Mouse (Mus musculus) forelimb bud, embryonic 11.5 days (tissue): ENCODE measurements around the gene Zfp775.

Source experiments
- DNase-seq: peaks from one replicate; pipeline ENCODE4 v3.0.0-alpha.2; 2012; ENCODE audit warnings: low read depth, low spot score

Zfp775 gene

DNA sequence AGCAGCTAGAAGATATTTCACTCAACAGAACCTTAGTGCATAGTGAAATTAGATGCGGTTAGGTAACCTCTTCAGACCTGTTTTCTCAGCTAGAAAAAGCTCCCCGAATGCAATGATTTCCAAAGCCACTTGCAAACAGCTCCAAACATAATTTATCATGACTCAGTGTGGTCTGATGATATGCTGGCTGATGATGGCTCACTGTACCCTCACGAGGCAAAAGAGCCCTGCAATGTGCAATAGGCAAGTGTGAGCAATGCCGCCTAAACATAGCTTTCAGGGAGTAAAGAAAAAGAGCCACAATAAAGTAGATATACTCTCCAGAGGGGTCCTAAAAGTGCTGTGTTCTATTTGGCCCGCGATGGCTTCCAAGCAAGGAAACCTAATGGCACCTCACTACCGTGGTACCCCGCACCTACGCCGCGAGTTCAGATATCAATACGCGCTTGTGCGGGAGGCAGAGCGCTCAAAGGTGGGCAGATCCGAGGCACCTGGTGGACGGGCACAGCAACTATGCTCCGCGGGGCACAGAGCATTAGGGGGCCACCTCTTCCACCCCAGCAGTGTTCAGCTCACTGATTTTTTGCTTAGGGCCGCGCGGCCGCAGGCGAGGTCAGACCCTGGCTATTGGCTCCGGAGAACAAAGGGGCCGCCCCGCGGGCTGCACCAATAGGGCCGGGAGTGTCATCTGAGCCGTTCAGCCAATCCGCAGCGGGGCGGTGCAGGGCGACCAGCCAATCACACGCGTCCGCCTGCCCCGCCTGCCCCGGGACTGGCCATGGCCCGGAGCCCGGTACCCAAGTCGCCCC lies at the start of gene Zfp775:
Zfp775 (plus strand) TSS at position 793 of the 809 bp plus-strand sequence.
- peak; percentile 93 for DNase-seq

DNA sequence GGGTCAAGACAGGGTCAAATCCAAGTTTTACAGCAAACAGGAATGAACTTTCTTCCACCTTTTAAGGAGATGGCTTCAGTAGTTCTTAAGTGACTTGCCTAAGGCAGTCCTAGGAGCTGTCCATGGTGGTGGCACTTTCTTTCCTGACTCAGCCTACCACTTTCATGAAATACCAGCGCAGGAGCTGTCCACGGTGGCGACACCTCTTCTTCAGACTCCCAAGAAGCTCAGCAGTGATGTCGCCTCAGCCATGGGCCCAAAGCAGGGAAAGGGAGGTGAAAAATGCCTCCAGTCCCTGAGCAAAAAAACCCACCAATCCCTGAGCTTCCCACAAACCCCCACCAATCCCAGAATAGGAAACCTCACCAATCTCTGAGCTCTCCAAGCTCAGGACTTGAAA lies 48.9 kb upstream of the Zfp775 start:
- no peak for DNase-seq

DNA sequence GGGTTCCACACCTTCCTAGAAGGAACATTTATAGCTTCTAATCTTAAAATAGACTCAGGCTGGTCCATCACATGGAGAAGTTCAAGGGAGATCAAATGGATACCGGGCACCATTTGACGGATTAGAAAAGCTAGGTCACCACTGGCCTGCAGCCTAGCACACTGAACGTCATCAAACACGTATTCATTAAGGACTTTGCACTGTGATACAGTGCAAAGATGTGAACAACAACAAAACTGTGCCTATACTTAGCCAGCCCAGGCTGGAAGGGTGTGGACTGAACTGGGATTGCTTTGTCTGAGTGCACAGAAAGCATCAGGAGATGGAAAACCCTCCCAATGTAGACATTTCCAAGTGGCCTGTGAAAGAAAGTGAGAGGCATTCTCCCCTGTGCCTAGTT lies 48.0 kb upstream of the Zfp775 start:
- DNase-seq, result no peak

DNA sequence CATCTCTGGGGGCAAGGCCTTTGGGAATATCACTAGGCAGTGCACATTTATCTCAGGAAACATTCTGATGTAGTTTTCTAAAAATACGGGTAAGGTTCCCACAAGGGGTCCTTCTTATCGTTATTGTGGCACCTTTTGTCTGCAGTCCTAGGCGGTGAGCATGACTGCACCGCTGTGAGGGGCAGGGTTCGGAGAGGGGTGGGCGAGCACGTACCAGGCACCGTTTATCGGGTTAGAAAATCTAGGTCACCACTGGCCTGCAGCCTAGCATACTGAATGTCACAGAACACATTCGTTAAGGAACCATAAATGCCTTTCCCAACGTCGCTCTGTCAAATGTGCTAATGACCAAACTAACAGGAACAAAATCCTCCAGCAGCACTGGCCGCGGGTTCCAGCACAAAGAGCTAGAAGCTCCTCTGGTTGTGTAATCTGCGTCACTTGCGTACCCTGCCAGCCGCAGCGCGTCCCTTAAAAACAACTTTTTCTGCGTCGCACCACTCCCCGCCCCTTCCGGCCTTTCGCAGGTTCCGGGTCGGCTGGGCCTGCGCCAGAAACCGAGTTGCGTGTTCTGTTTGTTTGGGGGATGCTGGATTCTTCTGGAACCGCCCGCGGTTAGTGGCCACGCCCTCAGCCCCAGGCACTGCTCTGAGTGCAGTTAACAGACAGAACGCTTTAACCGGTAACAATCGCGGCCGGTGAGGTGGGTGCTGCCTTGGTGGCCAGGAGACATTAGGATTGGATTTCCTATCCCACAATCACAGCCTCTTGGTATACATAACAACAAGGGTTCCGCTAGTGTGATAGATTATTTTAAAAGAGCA lies 47.4 kb upstream of the Zfp775 start, which contains the start of gene Lrrc61:
Lrrc61 (plus strand) TSS at position 517 of the 824 bp plus-strand sequence.
- DNase-seq, result peak; percentile 92

DNA sequence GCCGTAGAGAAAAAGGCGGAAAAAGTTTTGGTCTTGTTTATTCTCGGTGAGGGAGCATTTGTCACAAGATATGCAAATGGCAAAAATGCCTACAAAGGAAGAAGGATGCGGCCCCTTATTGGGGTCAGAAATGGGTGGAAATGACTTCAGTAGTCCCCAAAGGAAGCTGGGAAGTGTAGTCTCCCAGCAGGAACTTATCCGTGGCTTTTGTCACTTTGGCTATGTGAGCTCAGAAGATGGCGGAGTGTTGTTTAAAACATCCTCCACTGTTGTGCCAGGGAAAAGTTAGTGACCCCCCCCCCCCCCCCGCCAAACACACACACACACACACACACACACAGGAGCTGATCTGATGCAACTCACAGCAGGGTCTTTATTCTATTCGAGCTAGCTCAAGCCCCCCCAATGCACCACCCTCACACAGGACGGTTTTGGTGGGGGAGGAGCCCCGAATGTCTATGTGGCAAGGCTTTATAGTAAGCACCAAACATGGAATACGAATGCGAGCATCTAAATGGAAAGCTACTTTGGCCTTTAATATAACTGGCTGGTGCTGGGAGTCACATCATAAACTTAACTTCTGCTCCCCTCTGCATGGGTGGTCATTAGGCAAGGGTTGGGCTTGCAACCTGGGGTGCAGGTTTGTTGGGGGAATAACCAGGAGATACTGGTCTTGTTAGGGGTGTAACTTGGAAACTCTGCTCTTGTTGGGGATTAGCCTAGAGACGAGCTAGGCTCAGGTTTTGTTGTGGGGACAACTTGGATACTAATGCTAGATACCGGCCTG lies 46.6 kb upstream of the Zfp775 start:
- DNase-seq, result peak; percentile 63

DNA sequence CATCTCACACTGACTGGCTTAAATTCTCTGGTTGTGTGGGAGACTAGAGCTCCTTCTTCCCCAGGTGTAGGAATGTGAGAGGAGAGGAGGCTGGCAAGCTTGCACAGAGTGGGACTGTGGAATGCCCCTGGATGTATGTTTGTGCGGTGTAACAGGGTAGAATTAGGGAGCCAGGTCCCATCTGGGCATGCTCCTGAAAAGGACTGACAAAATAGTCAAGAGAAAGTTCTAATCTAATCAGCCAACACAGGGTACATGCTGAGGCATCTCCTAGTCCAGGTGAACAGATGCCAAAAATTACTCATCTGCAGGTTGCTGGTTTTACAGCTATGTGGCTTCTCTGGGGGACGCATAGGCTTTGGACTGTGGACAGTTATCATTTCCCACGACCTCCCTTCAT lies 45.9 kb upstream of the Zfp775 start:
- DNase-seq, result no peak

DNA sequence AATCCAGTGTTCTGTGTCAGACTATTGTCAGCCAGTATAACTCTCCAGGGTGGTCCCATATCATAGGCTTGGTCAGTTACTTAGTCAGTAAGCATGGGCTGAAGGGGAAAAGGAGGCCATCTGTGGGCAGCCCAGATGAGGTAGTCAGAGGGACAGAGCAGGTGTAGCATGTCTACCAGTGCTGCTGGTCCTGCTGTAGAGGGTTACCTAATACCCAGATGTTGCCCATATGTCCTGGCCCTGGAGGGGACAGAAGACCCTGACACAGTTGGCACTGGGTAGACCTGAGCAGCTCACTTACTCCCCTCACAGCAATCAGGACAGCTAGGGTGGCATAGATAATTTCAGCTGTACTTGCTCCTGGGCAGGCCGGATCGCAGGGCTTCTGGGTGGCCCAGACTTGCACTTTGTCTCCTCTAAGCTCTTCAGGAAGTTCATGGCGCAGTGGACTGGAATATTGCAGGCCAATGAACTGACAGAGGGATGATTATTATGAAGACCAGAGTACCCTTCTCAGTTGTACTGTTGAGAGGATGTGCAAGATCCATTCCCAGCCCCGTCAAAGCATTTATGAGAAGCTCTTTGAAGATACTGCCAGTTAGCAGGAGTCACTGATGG lies 36.1 kb upstream of the Zfp775 start:
- no peak for DNase-seq

DNA sequence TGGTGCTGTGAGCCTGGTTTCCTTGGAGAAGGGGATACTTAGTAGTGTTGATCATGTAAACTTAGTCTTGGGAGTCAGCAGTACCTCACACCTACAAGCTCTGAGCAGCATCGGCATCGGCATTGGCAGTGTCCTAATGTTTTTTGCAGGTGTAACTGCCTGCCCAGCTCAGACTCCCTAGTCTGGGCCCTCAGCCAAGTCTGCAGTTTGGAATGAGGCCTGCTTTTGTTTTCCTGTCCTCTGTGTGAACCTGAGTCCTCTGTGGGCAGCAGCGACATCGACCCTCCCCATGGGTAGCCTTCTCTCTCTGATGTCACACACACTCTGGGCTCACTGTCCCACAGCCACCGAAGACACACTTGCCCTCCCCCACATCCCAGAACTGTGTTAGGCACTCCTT lies 35.6 kb upstream of the Zfp775 start:
- no peak for DNase-seq

DNA sequence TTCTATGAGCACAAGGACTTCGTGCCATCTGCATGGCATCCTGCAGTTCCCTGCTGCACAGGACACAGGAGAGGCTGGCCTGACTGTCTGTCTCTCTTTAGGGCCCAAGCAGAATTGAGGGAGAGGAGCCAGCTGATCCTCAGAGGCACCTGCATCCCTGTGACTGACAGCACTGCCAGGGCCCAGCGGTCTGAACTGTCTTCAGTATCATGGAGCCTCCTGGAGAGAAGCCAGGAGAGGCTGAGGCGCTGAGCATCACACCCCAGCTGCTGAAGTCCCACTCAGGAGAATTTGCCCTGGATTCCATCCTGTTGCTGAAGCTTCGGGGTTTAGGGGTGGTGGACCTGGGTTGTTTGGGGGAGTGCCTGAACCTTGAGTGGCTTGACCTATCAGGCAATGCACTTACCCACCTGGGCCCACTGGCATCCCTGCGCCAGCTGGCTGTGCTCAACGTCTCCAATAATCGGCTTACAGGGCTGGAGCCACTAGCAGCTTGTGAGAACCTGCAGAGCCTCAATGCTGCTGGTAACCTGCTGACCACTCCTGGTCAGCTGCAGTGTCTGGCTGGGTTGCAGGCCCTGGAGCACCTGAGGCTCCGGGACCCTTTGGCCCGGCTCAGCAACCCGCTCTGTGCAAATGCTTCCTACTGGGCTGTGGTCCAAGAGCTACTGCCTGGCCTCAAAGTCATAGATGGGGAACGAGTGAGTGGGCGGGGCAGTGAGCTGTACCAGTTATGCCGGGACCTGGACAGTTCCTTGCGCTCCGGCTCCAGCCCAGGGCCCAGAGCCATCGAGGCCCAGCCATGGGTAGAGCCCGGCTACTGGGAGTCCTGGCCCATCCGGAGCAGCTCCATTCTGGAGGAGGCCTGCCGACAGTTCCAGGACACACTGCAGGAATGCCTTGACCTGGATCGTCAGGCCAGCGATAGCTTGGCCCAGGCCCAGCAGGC lies 33.6 kb upstream of the Zfp775 start:
- no peak for DNase-seq

DNA sequence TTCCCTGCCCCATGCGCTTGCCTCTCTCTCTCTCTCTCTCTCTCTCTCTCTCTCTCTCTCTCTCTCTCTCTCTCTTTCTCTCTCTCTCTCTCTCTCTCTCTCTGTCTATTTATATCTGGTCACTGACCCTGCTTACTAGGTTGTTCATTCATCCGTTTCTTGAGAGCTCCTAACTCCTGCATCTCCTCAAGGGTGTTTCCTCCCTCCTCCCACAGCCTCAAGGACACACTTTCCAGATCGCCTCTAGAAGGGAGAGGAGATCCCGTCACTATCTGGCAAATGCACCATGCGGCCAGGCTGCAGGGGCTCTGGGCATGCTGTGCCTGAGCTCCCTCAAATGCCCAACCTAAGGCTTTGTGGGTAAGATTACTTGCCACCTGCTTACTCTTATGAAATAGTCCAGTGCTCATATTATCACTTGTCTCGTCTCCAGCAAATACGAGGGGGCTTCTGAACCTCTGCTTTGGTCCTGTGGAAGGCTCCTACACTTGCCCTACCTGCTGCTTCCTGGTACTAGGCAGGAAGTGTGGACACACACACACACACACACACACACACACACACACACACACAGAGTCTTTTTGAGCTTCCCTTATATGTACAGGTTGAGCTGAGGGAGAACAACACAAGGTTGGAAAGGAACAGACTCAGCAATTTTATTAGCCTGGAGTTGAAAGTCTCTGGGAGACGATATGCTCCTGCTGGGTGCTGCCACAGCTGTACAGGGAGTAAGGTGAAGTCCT lies 32.6 kb upstream of the Zfp775 start:
- no peak for DNase-seq

DNA sequence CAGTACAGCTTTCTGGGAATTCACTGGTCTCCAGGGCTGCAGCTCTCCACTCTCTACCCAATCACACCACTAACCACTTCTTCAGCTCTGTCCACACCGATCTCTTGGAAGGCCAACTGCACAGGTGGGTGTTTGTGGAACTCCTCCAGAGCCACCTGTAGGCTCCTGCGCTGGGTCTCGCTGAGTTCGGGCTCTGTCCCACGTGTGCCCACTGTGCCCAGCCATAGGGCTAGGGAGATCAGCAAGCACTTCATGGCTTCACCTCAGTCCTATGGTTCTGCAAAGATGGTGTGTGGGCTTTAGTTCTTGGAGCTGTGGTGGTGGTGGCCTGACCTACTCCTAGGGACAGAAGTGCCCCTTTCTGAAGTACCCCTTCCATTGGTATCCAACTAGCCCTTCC lies 29.8 kb upstream of the Zfp775 start:
- no peak for DNase-seq

DNA sequence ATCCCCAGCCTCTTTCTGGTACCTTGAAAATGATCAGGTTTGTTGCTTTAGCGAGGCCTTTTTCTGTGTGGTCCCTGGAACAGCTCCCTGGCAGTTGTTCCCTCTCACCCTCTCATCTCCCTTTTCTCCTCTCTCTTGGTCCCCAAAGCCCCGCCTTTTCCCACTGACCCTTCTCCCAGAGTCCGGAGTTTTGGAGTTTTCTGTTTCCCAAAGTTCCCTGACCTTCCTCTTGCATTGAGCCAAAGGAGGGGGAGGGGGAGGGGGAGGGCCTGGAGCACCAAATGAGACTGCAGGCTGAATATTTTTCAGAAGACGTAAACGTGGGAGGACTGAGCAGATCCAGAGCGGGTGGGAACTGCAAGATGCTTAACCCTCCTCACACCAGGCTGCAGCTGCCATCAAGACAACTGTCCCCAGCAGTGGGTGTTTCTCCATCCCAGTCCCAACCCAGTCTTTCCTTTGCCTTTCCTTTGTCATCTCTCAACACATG lies 29.2 kb upstream of the Zfp775 start, which contains the start of gene Rarres2:
Rarres2 (minus strand) TSS at position 218 of the 490 bp plus-strand sequence.
- peak; percentile 16 for DNase-seq

DNA sequence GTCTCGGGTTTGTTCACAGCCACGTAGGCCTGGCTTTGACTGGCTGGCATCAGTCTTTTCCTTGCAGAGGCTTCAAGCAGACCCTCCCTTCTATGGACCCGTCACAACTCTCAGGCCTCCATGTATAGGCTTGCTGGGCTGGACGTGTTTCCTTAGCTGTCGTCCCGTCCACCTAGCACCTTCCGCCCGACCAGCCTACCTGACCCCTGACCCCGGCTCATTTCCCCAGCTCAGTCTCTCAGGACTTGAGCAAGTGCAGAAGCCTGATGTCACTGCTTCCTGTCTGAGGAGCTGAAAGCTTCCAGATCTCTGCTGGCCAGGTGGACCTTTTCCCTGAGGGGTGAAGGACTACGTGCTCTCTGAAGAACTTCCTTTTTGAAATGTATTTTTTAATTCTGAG lies 28.6 kb upstream of the Zfp775 start:
- peak; percentile 42 for DNase-seq

DNA sequence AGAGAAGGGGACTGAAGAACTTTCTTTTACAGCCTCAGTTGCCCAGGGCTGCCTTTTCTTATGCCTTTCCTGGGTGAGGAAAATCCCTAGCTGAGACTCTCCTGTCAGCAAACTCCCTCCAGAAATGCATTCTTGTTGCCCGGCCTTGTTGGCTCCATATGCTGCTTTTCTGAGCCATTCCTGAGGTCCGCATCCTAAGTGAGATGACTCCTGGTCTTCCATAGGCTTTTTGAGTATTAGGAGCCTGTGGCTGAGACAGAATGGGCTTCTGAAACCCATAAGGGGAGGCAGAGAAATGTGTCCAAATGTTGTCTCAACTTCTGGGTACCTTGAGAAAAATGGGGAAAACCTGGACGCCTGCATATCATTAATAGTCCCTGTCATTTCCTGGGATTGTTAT lies 27.9 kb upstream of the Zfp775 start:
- no peak for DNase-seq

DNA sequence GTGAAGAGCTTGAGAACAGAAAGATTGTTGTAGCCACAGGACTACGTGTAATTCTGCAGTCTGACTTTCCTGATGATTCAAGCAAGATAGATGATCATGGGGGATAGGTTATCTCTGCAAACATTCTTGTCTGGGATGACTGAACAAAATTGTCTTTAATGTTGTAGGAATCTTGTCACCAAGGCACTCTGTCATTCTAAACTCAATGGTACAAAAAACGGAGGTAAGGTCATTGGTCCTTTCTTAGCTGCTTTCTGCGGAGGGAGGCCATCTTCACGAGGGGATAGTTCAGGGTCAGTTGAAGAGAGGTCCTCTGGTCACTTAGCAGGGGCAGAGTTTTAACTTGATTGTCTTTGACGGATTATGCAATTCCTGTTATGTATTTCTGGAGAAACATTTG lies 23.1 kb upstream of the Zfp775 start:
- no peak for DNase-seq

DNA sequence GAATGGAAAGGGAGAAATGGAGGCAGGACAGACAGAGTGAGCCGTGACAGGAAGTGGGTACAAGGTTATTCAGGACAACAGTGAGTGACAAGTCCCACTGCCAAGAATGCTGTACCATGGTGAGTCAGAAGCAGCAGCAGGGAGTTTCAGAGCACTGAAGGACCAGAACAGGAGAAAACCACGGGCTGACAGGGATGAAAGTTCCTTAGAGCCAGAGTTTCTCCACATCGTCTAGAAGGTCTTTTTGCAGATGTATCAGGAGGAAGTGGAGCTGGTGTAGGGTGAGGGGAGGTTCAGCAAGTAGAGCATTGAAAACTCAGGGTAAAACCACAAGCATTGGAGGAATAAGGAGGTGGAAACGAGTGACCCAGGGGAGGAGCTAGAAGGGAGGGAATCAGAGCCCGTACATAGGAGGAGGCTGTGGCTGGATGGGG lies 22.6 kb upstream of the Zfp775 start:
- no peak for DNase-seq

DNA sequence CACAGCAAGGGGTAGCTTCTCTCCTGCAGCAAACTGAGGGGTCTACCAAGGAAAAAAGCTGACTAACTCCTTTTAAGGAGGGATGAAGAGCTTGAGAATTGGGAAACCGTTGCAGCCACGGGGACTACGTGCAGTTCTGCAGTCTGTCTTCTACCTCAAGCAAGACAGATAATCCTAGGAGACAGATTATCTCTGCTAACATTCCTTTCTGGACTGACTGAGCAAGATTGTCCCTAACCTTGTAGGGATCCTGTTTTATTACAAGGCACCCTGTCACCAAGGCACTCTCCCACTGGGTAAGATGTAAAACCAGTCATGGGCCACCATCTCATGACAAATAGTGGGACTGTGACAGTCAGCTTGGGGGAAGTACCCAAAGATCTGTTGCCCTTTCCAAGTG lies 20.6 kb upstream of the Zfp775 start:
- no peak for DNase-seq

DNA sequence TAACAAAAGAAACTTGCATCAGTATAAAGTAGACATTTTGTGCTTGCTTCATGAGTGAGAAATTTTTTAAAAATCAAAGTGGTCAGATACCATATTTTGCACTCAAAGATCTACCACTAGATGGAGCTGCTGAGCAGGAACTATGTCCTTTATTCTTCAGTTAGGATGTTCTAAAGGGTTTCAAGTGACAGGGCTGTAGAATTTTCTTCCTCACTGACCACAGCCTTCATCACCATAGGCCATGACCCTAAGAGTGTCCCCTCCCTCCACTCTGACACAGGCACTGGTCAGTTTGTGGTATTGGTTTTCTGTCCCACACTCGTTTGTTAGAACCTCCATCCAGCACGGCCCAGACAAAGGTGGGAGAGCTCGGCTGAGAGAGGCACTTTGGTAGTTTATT lies 19.8 kb upstream of the Zfp775 start:
- peak; percentile 57 for DNase-seq

DNA sequence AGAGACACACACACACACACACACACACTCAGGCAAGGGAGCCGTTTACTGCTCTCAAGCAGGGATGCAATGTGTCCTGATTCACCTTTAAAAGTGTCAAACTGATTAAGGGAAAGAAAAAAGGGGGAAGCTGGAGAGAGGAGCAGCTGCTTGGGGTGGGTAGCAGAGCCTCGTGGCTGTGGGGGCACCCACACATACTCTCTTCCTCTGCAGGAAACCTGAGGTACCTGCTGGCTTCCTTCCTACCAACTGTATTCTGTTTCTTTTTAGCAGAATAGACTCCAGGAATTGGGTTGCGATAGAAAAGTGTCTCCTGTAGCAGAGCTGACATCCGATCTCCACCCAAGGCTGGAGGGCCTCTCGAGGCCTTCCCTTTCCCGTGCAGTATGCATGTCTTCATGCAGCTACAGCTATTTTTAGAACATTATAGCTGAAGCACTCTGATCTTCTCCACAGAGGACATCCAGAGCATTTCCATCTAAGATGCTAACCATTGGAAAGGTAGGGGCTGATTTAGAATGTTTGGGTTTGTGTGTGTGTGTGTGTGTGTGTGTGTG lies 12.6 kb upstream of the Zfp775 start, which contains the start of gene Gm45021:
Gm45021 (plus strand) TSS at position 417 of the 557 bp plus-strand sequence.
- no peak for DNase-seq
